Mouse (Mus musculus) Muller cell, postnatal 12 days (primary cell): Measurements from ENCODE around the gene Zdhhc9.
"Not testable (repeated sequence)": the region's sequence is repeated elsewhere in the genome, so short reads cannot be mapped to it uniquely, and the experiment has no call there.

Source experiments
- DNase-seq: peaks from one replicate; pipeline ENCODE4 v3.0.0-alpha.2; 2015; ENCODE audit errors: inconsistent ontology term

The Zdhhc9 gene

DNA sequence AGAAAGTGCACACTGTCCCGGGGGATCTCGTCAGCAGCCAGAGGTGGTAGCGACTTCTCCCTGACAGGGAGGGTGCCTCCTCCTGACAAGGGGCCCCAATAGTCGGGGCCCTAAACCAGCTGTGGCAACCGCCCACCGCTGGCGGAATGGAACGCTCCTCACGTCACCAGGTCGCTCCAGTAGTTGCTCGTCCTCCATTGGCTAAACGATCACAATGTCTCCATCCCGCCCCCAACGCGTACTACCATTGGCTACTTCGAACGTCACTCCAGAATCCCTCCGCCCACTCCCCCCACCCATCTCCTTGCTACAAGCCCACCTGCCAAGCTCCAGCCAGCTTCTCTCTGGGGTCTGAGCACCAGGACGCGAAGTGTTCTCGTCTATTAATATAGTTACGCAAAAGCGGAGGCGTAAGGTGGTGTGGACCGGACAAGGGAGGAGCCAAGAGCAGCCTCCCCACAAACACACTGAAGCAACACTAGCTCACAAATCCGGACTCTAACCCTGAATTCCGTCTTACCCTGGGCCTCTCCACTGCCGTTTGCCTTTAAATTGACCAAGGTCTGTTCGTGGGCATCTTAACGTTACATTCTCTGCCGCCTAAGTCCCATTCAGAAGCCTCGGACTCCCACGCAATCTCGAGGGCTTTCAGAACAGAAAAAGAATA is at the start of gene Zdhhc9:
TSS of gene Zdhhc9 (minus strand) at position 360 of the 667 bp plus-strand sequence.
- peak; percentile 84 for DNase-seq

- no peak for DNase-seq
Measured at GRCm38 (mm10) chrX:48257011-48257410, 48.3 kb upstream of the Zdhhc9 start.

DNA sequence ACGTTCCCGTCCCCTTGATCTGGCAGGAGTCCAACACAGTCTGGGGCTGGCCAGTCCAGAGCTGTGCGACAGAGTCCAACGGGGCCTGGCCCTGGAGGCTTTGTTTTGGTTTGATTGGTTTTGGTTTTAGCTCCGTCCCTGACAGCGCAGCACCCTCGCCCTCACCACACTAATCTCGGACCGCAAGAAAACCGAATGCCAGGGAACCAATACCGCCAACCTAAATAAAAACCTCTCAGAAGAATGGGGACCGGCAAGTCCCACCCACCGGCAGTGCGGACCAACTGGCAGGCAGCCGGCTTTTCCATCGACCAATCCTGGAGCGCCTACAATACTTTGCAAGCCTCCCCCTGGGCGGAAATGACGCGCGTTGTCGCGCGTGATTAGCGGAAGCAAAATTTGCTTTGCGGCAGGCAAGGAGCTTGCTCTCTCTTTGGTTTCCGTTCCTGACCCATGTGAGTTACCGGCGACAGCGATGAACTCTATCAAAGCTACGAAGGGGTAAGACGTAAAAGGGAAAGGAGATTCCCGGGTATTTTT is 47.9 kb upstream of the Zdhhc9 start, which contains the start of gene Utp14a:
TSS of gene Utp14a (plus strand) at position 395 of the 540 bp plus-strand sequence.
- DNase-seq: peak; percentile 93

DNA sequence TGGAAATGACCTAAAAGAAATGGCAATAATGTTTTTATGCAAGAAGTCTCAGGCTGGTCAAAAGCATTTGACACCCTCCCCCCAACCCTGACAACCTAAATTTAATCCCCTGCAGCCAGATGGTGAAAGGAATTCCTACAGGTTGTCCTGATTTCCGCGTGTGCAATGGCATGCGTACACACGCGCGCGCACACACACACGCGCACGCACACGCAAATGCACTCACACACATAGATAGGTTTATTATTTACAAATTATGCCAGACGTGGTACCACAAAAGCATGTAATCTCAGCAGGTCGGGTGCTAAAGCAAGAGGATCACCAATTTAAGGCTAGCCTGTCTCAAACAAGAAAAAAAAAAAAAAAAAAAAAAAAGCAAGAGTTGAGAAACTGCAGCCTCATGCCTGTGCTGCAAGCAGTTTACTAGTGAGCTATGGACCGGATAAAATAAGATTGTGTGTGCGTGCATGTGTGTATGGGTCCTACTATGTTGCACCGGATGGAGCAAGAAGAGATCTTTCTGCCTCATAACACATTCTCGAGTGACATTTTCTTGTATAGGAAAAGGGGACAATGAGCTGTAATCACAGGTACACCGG is 47.3 kb upstream of the Zdhhc9 start:
- DNase-seq: no peak

- DNase-seq: no peak
Measured at GRCm38 (mm10) chrX:48234417-48234816, 25.7 kb upstream of the Zdhhc9 start.

DNA sequence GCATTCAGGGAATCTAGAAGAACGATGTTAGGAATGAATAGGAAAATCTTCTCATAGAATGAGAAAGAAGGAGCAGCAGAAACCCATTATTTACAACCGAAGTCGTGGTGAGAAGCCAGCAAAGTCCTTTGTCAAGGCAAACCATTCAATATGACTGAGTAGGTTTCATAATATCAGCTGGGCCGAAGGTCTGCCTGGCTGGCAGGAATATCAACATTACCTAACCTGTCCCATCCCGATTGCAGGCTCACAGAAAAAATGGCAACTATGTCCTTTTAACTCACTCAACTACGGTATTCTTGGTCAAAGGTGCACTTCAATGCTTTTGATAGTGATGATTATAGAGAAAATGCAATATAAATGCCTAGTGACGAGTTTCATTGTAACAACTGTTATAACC is 17.5 kb upstream of the Zdhhc9 start:
- no peak for DNase-seq

DNA sequence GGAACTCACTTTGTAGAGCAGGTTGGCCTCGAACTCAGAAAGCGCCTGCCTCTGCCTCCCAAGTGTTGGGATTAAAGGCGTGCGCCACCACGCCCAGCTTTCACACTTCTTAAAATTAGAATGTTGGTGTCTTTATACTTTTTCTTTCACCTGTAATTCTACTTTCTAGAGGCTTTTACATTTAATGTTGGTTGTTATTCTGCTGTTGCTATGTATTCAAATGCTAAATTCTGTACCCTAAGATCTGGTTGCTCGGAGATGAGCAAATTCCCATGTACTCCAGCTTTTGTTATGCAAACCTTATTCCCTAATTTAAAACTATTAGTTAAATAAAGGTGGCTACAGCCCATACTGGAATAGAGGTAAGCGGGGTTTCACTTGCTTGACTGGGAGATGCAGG is 14.0 kb upstream of the Zdhhc9 start:
- DNase-seq: no peak

- DNase-seq: no peak
Measured at GRCm38 (mm10) chrX:48219468-48219867, 10.8 kb upstream of the Zdhhc9 start.

- not testable (repeated sequence) for DNase-seq
Measured at GRCm38 (mm10) chrX:48209746-48210145, 1.1 kb upstream of the Zdhhc9 start.

DNA sequence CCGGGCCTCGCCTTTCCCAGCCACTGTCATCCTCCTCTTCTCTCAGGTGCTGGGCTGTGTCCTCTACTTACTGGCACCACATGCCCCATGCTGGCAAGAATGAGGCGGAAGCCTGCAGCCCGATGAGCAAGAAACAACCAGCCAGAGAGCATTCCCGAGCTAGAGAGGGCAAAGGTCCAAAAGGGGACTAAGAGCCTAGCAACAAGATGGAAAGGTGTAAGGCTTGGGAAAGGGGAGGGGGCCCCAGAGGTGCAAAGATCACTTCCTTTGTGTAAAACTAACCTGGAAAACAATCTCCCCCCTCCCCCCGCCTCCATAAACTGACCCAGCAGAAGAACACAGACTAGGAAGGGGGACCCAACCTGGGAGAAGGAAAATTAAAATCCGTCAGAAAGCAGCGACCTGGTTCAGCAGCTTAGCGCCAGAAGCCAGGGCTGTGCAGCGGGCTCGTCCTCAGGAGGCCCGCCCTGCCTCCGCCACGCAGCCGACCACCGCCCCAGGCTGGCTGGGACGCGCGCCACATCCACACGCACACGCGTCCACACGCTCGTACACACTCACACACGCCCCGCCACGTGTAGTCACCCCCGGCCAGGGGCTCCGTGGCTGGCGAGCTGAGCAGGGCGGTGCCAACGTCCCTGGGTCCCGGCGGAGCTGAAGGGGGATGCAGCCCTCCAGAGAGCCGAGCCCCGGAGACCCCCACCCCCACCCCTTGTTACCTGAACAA is 754 bp downstream of the Zdhhc9 start:
- peak; percentile 7 for DNase-seq

DNA sequence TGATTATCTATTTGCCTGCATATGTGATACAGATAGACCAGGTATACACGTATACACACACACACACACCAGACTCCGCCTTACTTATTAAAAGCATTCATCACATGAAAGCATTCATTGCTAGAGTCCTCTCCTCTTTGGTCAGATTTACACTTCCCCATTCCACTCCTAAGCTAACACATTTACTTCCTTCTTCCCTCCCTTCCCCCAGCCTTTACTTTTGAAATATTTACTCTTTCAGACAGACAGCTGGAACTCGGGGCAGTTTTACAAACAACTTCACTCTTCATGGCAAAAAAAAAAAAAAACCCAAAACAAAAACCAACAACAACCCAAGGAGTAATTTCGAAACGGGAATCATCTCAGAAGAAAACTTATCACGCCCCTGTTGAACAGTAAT is 4.2 kb downstream of the Zdhhc9 start:
- DNase-seq: no peak

DNA sequence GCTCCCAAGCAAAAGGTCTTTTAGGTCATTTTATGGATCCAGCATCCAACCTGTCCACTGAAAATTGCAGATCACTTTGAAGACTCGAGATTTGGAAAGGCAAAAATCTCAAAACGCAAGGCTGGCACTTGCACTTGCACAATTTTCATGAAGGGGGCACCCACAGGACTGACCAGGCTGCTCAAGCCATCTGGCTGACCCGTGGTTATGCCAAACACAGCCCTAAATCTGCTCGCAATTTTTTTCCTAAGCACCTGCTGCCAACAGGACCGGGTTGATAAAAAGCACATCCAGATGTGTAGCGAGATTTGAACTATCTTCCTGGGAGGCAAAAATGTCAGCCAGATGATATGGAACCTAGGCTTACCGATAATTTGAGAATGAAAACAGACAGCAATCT is 4.9 kb downstream of the Zdhhc9 start:
- DNase-seq: no peak

- no peak for DNase-seq
Measured at GRCm38 (mm10) chrX:48202995-48203394, 5.7 kb downstream of the Zdhhc9 start.

DNA sequence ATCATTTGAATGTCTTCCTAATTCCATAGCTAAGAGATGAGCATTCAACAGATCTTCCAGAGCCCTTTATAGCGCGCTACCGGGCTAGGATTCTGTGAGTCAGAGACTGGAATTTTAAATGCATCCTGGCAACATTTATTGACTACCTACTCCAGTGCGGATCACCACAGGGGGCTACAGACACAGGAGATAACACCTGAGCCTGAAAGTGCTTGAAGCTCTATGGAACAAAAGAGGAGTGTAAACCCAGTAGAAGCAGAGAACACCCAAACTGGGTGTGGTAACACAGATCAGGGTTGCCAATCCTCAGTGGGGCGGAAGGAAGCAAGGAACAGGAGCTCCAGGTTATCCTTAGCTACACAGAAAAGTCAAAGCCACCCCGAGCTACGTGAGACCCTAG is 6.2 kb downstream of the Zdhhc9 start:
- DNase-seq: no peak

DNA sequence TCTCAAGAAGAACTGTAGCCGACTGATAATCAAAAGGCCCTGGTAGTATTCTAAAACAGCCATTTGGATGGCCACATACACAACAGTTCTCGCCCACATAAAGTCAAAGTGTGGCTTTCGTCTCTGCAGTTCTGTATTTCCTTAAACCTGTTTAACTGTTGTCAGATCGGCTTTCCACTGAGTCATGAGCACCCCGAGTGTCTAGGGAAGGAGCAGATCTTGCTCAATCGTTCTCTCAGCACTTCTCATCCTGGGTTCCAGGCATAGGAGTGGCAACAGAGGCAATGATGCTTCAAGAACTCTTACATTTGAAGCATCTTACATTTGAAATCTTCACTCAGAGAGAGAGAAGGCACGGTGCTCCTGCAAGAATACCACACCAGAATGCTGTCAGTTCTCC is 6.7 kb downstream of the Zdhhc9 start:
- DNase-seq: no peak

DNA sequence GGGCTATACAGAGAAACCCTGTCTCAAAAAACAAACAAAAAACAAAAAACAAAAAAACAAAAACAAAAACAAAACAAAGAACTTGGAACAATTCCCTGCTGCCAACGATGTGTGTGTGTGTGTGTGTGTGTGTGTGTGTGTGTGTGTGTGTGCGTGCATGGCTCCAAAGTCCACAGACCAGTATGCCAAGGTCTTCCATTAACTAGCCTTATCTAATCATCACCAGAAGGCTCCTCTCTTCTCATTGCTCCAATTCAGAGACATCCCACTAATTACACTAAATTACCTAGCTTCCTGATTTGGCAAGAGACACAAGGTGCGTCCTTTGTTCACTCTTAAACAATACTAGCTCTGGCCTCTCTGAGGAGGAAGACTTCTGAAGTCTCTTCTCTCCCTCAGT is 8.0 kb downstream of the Zdhhc9 start:
- DNase-seq: no peak

- no peak for DNase-seq
Measured at GRCm38 (mm10) chrX:48199026-48199425, 9.7 kb downstream of the Zdhhc9 start.

DNA sequence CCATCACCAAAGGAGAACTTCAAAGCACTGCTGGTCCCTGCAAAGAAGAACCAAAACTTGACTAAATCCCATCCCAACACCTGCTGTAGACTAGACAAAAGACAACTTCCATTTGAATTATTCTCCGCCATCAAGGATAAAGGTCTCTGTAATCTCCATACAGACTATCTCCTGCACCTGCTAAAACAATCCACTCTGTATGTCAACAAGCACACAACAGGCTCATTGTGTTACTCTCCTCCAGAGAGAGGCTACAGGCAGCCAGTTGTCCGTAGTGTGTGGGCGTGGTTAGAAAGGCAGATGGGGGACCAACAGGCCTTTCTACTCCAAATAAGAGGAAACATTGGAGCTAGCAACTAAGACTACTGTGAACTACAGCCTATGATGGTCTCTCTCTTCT is 10.8 kb downstream of the Zdhhc9 start:
- DNase-seq: no peak

DNA sequence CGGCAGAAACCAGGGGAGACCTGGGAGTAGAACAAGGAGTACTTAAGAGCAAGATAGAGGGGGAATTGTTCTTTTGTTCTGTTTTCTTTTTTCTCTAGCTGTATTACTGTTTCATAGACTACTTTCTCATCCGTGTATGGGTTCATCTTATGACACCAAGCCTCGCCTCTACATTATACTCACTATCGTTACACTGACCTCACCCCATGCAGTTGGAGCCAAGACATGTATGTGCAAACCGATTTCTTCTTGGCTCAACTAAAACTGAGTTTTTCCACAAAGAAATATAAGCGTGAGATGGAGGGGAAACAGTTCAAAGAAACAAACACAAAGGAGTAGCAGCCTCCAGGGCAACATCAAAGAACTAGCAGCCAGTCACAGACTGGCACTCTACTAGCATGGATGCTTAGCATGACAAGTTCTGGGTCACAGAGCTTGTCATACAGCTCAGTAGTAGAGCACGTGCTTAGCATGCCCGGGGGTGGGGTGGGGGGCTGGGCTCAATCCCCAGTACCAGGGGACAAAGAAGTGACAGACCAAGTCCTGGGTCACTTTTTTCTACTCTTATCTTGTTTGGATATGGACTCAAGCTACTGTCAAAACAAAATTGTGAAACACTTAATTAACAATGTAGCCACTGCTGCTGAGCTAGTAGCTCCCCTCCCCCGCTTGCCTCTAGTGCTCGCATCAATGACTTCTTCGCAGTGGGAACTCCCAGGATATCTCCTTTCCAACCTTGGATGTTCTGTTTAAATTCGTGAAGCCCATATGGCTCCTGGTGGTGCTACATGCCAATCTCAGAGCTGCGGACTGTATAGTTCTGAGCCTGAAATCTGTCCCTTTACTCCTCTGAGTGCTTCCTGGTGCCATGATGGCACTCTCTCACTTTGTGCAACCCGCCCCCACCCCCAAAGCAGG is 15.2 kb downstream of the Zdhhc9 start:
- DNase-seq: no peak

DNA sequence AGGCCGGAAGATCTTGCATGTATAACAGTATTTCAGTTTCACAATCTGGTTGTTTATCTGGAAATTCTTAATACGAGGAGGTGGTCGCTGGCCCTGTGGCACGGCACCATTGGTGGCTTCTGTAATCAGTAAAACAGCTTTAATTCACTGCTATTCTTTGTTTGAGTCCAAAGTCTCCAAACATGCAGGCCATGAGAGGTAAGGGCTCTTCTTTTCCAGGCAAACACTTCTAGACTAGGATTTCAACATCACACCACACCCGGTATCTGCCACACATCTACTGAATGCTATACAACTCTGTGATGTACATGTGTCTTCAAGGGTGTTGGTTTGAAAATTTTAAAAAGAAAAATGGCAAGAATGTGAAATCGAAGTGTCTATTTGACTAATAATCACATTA is 17.4 kb downstream of the Zdhhc9 start:
- no peak for DNase-seq

DNA sequence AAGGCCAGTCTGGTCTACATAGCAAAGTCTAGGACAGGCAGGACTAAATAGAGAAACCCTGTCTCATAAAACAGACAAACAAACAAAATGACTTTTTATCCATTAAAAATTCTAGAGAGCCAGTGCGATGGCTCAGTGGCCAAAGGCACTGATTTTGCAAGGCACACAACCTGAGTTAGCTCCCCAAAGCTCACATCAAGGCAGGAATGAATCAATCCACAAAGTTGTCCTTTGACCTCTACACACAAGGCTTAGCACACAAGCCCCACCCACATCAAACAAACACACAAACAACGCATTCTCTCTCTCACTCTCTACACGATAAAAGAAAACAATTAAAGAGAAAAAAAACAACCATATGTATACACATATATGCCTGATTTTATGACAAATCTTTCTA is 24.0 kb downstream of the Zdhhc9 start:
- no peak for DNase-seq

DNA sequence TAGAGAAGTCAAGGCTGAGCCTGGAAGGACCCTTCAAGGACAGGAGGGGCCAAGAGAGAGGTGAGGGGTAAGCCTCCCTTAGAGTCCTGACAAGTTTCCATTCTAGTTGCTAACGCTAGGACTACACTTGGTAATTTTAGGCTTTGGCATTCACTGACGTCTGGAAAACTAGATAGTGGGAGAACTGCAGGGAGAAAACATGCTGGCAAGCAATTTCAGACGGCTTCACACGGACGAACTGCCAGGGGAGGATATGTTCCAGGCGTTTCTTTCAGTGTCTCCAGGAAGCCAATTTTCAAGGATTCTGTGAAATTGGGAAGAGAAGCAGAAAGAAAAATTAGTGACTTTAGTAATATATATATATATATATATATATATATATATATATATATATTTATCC is 26.8 kb downstream of the Zdhhc9 start:
- DNase-seq: no peak
